Mouse (Mus musculus): ENCODE data around the gene Parp1. TPM values are rescaled to one million over a fixed set of nuclear protein-coding genes. Genes with fewer than 3 reads are reported as not detected.

The Parp1 gene
- polyA plus RNA-seq, 2 experiments = 47.3 to 47.7 TPM

- TF ChIP-seq EP300 (IDR thresholded peaks at IDR 0.05; ENCODE audit: low read depth) (no peak), CTCF (IDR thresholded peaks at IDR 0.05; ENCODE audit: low read depth) (no peak)
- Histone ChIP-seq H3K36me3 (replicated peaks; ENCODE audit: control insufficient read depth, insufficient read depth, low read depth) (peaks cover 28% of the 10 kb centered on the region), H3K4me3 (ENCODE audit: insufficient read depth in 1 of 2, low read depth in 2 of 2, low read length in 2 of 2) (no peak overlapping the region)
These were observed 9.1 kb downstream of the Parp1 start for GRCm38 (mm10) chr1:180577837-180578236.

GRCm38 (mm10) chr1:180587792-180588442 lies 19.2 kb downstream of the Parp1 start:
- 70% methylated on average over 17 of the region's 17 CpGs for WGBS (ENCODE audit: insufficient replicate concordance)
- H3K9me3 ChIP-seq (ENCODE audit: control insufficient read depth, low read length) = no peaks in the 10 kb centered on the region
- TF ChIP-seq EP300 (IDR thresholded peaks at IDR 0.05; ENCODE audit: low read depth) = no peak
- TF ChIP-seq CTCF (IDR thresholded peaks at IDR 0.05; ENCODE audit: low read depth) = no peak
- H3K27me3 ChIP-seq (ENCODE audit: control insufficient read depth, insufficient read depth, low read length) = no peaks in the 10 kb centered on the region
- no peak overlapping the region for H3K27ac ChIP-seq
- H3K9ac ChIP-seq (replicated peaks) = no peak overlapping the region
- no peak overlapping the region for H3K4me3 ChIP-seq (ENCODE audit: insufficient read depth in 1 of 2, low read depth in 2 of 2, low read length in 2 of 2)
- no peaks in the 10 kb centered on the region for H3K4me1 ChIP-seq (replicated peaks; ENCODE audit: control insufficient read depth in 2 of 2, insufficient read depth in 2 of 2, low read length in 1 of 2)
- no peak overlapping the region for H3K4me2 ChIP-seq (ENCODE audit: low read depth)
- ATAC-seq (ENCODE audit: insufficient read depth) (no peak), DNase-seq (ENCODE audit: low read depth in 3 of 3, low spot score in 3 of 3) (no peak)
- peaks cover 62% of the 10 kb centered on the region for H3K36me3 ChIP-seq (replicated peaks; ENCODE audit: control insufficient read depth, insufficient read depth, low read depth)

More at GRCm38 (mm10) chr1:180577837-180578236, 9.1 kb downstream of the Parp1 start:
- no peak overlapping the region for H3K9ac ChIP-seq (replicated peaks)
- ATAC-seq (ENCODE audit: insufficient read depth) = no peak
- H3K27ac ChIP-seq = no peak overlapping the region
- 79% methylated on average over 4 of the region's 4 CpGs for WGBS (ENCODE audit: insufficient replicate concordance)
- H3K4me1 ChIP-seq (replicated peaks; ENCODE audit: control insufficient read depth in 2 of 2, insufficient read depth in 2 of 2, low read length in 1 of 2) = no peaks in the 10 kb centered on the region
- DNase-seq (ENCODE audit: low read depth in 3 of 3, low spot score in 3 of 3) = no peak
- no peaks in the 10 kb centered on the region for H3K27me3 ChIP-seq (ENCODE audit: control insufficient read depth, insufficient read depth, low read length)
- no peaks in the 10 kb centered on the region for H3K9me3 ChIP-seq (ENCODE audit: control insufficient read depth, low read length)
- H3K4me2 ChIP-seq (ENCODE audit: low read depth) = no peak overlapping the region

- Histone ChIP-seq H3K9me3 (ENCODE audit: control insufficient read depth, low read length) (no peaks in the 10 kb centered on the region), H3K4me2 (ENCODE audit: low read depth) (no peak overlapping the region), H3K9ac (replicated peaks) (no peak overlapping the region), H3K4me1 (replicated peaks; ENCODE audit: control insufficient read depth in 2 of 2, insufficient read depth in 2 of 2, low read length in 1 of 2) (no peaks in the 10 kb centered on the region), H3K4me3 (ENCODE audit: insufficient read depth in 1 of 2, low read depth in 2 of 2, low read length in 2 of 2) (no peak overlapping the region), H3K36me3 (replicated peaks; ENCODE audit: control insufficient read depth, insufficient read depth, low read depth) (peaks cover 33% of the 10 kb centered on the region), H3K27ac (no peak overlapping the region), H3K27me3 (ENCODE audit: control insufficient read depth, insufficient read depth, low read length) (no peaks in the 10 kb centered on the region)
- ATAC-seq (ENCODE audit: insufficient read depth) = no peak
- TF ChIP-seq EP300 (IDR thresholded peaks at IDR 0.05; ENCODE audit: low read depth) (no peak), CTCF (IDR thresholded peaks at IDR 0.05; ENCODE audit: low read depth) (no peak)
- DNase-seq (ENCODE audit: low read depth in 3 of 3, low spot score in 3 of 3) = no peak
- WGBS (ENCODE audit: insufficient replicate concordance) = 71% methylated on average over 6 of the region's 6 CpGs
These were observed 31.9 kb downstream of the Parp1 start for GRCm38 (mm10) chr1:180600578-180600977.

GRCm38 (mm10) chr1:180601806-180602205 lies 33.1 kb downstream of the Parp1 start:
- 43% methylated on average over 6 of the region's 6 CpGs for WGBS (ENCODE audit: insufficient replicate concordance)
- no peaks in the 10 kb centered on the region for H3K4me1 ChIP-seq (replicated peaks; ENCODE audit: control insufficient read depth in 2 of 2, insufficient read depth in 2 of 2, low read length in 1 of 2)
- no peak overlapping the region for H3K9ac ChIP-seq (replicated peaks)
- H3K4me2 ChIP-seq (ENCODE audit: low read depth) = no peak overlapping the region
- ATAC-seq (ENCODE audit: insufficient read depth) (no peak), DNase-seq (ENCODE audit: low read depth in 3 of 3, low spot score in 3 of 3) (no peak)
- H3K4me3 ChIP-seq (ENCODE audit: insufficient read depth in 1 of 2, low read depth in 2 of 2, low read length in 2 of 2) = no peak overlapping the region
- TF ChIP-seq EP300 (IDR thresholded peaks at IDR 0.05; ENCODE audit: low read depth) = no peak
- no peaks in the 10 kb centered on the region for H3K27me3 ChIP-seq (ENCODE audit: control insufficient read depth, insufficient read depth, low read length)
- peaks cover 33% of the 10 kb centered on the region for H3K36me3 ChIP-seq (replicated peaks; ENCODE audit: control insufficient read depth, insufficient read depth, low read depth)
- no peak overlapping the region for H3K27ac ChIP-seq
- no peaks in the 10 kb centered on the region for H3K9me3 ChIP-seq (ENCODE audit: control insufficient read depth, low read length)

- Histone ChIP-seq H3K4me1 (replicated peaks; ENCODE audit: control insufficient read depth in 2 of 2, insufficient read depth in 2 of 2, low read length in 1 of 2) (no peaks in the 10 kb centered on the region), H3K27ac (no peak overlapping the region), H3K9me3 (ENCODE audit: control insufficient read depth, low read length) (no peaks in the 10 kb centered on the region), H3K4me3 (ENCODE audit: insufficient read depth in 1 of 2, low read depth in 2 of 2, low read length in 2 of 2) (no peak overlapping the region), H3K27me3 (ENCODE audit: control insufficient read depth, insufficient read depth, low read length) (no peaks in the 10 kb centered on the region), H3K4me2 (ENCODE audit: low read depth) (no peak overlapping the region), H3K9ac (replicated peaks) (no peak overlapping the region), H3K36me3 (replicated peaks; ENCODE audit: control insufficient read depth, insufficient read depth, low read depth) (peaks cover 12% of the 10 kb centered on the region)
- TF ChIP-seq EP300 (IDR thresholded peaks at IDR 0.05; ENCODE audit: low read depth) = no peak
- no peak for TF ChIP-seq CTCF (IDR thresholded peaks at IDR 0.05; ENCODE audit: low read depth)
- WGBS (ENCODE audit: insufficient replicate concordance) = 58% methylated on average over 4 of the region's 4 CpGs
- no peak for DNase-seq (ENCODE audit: low read depth in 3 of 3, low spot score in 3 of 3)
- no peak for ATAC-seq (ENCODE audit: insufficient read depth)
These were observed 35.9 kb downstream of the Parp1 start for GRCm38 (mm10) chr1:180604579-180604978.
